Mouse (Mus musculus): ENCODE measurements at regions not wholly inside any gene's neighbourhood (a gene's known extent, or its start where the extent isn't known, plus 50 kb on each side); places are given as distances from the start of the nearest gene placed in this dataset.

DNA sequence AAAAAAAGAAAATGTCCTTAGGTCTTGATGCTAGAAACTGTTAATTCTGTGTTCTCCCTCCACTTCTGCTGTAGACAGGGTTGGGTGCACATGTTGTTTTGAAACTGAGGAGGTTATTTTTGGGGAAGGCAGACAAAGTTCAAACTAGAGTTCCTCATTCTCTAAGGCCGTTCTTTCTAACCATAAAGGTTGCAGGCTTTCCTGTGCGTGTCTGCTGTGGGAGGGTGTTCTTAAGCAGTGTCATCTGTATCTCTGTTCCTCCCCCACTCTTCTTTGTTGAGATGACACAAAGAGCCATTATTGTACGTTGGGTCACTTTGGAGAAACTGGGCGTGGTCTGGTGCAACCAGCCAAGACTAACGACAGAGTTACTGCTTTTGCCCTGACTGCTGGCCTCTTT is 606.3 kb downstream of the Kctd8 start:
- Histone ChIP-seq H3K4me2 (no peak overlapping the region), H3K4me3 (ENCODE audit: low read depth, low read length) (no peak overlapping the region), H3K9me3 (ENCODE audit: control insufficient read depth, low read length) (no peaks in the 10 kb centered on the region), H3K9ac (ENCODE audit: low read length) (no peak overlapping the region), H3K36me3 (ENCODE audit: control insufficient read depth, insufficient read depth, low read length) (no peaks in the 10 kb centered on the region), H3K27ac (ENCODE audit: low read depth, low read length) (no peak overlapping the region), H3K4me1 (ENCODE audit: control insufficient read depth, insufficient read depth, low read length) (no peaks in the 10 kb centered on the region), H3K27me3 (ENCODE audit: control insufficient read depth, insufficient read depth, low read length) (no peaks in the 10 kb centered on the region)
- DNase-seq (ENCODE audit: low spot score, missing footprints) (no peak), ATAC-seq (ENCODE audit: low FRiP score) (no peak)
- WGBS: 26% methylated on average over 5 of the region's 5 CpGs

DNA sequence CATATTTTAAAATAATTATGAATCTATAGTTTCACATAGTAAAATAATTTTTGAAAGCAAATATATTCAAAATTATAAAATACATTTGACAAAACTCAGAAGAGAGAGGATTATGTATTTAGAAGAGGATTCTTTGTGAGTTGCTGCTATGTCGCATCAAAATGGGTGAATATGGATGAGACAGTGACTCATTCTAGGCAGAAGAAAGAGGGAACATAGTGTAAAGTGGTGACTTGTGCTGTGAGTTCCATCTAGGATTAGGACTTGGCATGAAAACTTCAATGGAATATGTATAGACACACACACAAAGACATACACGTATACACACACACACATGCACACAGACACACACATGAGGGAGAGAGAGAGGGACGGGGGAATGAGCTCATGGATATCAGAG is 591.0 kb downstream of the Kctd8 start:
- no peak for ATAC-seq (ENCODE audit: low FRiP score)
- no peak overlapping the region for H3K4me3 ChIP-seq (ENCODE audit: low read depth, low read length)
- no peaks in the 10 kb centered on the region for H3K36me3 ChIP-seq (ENCODE audit: control insufficient read depth, insufficient read depth, low read length)
- H3K9me3 ChIP-seq (ENCODE audit: control insufficient read depth, low read length): no peaks in the 10 kb centered on the region
- H3K4me1 ChIP-seq (ENCODE audit: control insufficient read depth, insufficient read depth, low read length): no peaks in the 10 kb centered on the region
- 89% methylated on average over 3 of the region's 3 CpGs for WGBS
- DNase-seq (ENCODE audit: low spot score, missing footprints): no peak
- H3K9ac ChIP-seq (ENCODE audit: low read length): no peak overlapping the region
- no peak overlapping the region for H3K4me2 ChIP-seq
- no peak overlapping the region for H3K27ac ChIP-seq (ENCODE audit: low read depth, low read length)
- no peaks in the 10 kb centered on the region for H3K27me3 ChIP-seq (ENCODE audit: control insufficient read depth, insufficient read depth, low read length)

DNA sequence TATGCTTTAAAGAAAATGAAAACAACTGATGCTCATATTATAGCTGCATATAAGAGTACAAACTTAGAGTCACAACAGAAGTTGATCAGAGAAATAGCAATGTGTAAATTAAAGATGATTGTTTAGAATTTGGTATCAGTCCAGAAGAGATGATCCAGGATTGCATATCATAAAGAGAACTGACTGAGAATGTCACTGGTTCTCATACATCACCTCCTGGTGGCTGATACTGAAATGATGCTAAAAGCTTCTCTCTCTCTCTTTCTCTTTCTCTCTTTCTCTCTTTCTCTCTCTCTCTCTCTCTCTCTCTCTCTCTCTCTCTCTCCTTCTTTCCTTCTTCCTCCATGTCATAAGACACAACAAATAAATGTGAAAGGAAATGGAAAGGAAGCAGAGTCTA is 588.5 kb downstream of the Kctd8 start:
- no peak overlapping the region for H3K27ac ChIP-seq (ENCODE audit: low read depth, low read length)

More for the DNA sequence above, 588.5 kb downstream of the Kctd8 start:
- Histone ChIP-seq H3K9ac (ENCODE audit: low read length) (no peak overlapping the region), H3K4me3 (ENCODE audit: low read depth, low read length) (no peak overlapping the region), H3K27me3 (ENCODE audit: control insufficient read depth, insufficient read depth, low read length) (no peaks in the 10 kb centered on the region), H3K4me2 (no peak overlapping the region), H3K9me3 (ENCODE audit: control insufficient read depth, low read length) (no peaks in the 10 kb centered on the region), H3K4me1 (ENCODE audit: control insufficient read depth, insufficient read depth, low read length) (no peaks in the 10 kb centered on the region), H3K36me3 (ENCODE audit: control insufficient read depth, insufficient read depth, low read length) (no peaks in the 10 kb centered on the region)
- ATAC-seq (ENCODE audit: low FRiP score) (no peak), DNase-seq (ENCODE audit: low spot score, missing footprints) (no peak)
